Mouse (Mus musculus) left cerebral cortex, postnatal 4 days (tissue): Measurements from ENCODE around the gene Aimp2. TPM values are rescaled to one million over a fixed set of nuclear protein-coding genes. Genes with fewer than 3 reads are reported as not detected.
A peak's percentile ranks its signal among the peaks of the same experiment; 100 is the strongest.

Experiments used
- DNase-seq: peaks from one replicate; pipeline ENCODE4 v3.0.0-alpha.2; 2022
- intact Hi-C: fragments of 180-260 bp; cut with DNase I; formaldehyde crosslinking; loops from one replicate; pipeline ENCODE4 v1.15.1; 2025
- total RNA-seq, 2 experiments: library from RNA; stranded (reverse); gene quantifications; 2 replicates each; pipeline ENCODE4 v1.2.3; 2021

Aimp2 gene
- 10 to 100 TPM; 58.1 to 59.7 TPM for total RNA-seq

- intact Hi-C loops = loop anchor here (5.0 kb wide), 1 partner anchor 93 kb away; no protein-coding TSS in a partner anchor
- peak; percentile 96 for DNase-seq
Observed at GRCm38 (mm10) chr5:143909417-143910400, at the start of gene Aimp2, which contains the start of gene Pms2. Gene Aimp2 (minus strand): TSS chr5:143909847. Gene Pms2 (plus strand): TSS chr5:143909964.

- DNase-seq = no peak
- intact Hi-C loops = no loop called here
Observed at GRCm38 (mm10) chr5:143957101-143957500, 47.5 kb upstream of the Aimp2 start.

DNA sequence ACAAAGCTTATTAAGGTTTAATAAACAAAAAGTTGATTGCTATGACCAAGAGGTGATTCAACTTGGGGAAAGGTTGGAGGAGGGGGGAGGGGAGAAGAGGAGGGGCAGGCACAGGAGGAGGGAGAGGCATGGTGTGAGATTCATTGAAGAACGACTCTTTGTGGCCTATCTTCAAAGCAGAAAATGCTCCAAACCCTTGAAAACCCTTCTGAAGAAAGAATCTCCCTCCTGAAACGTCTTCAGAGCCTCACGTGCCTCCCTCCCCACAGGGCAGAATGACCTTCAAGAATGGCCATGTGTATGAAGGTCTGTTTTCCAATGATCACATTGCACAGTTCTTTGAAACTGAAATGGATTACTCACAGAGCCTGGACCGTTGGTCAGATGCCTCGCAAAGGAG, 40.4 kb upstream of the Aimp2 start:
- intact Hi-C loops = no loop called here
- DNase-seq = no peak

DNA sequence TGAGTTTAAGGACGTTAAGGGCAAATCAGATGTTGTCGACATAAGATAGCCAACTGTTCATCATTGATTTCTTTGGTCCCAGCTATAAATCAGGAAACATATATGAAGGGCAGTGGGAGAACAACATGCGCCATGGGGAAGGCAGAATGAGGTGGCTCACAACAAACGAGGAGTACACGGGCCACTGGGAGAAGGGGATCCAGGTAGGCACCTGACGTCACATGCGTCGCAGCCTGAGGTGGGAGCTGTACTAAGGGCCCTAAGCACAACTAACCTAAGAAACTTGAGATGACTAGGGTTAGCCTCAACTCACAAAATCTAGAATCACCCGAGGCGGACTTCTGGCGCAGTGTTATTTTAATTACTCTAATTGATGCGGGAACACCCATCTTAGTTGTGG, 38.7 kb upstream of the Aimp2 start:
- intact Hi-C loops = no loop called here

DNA sequence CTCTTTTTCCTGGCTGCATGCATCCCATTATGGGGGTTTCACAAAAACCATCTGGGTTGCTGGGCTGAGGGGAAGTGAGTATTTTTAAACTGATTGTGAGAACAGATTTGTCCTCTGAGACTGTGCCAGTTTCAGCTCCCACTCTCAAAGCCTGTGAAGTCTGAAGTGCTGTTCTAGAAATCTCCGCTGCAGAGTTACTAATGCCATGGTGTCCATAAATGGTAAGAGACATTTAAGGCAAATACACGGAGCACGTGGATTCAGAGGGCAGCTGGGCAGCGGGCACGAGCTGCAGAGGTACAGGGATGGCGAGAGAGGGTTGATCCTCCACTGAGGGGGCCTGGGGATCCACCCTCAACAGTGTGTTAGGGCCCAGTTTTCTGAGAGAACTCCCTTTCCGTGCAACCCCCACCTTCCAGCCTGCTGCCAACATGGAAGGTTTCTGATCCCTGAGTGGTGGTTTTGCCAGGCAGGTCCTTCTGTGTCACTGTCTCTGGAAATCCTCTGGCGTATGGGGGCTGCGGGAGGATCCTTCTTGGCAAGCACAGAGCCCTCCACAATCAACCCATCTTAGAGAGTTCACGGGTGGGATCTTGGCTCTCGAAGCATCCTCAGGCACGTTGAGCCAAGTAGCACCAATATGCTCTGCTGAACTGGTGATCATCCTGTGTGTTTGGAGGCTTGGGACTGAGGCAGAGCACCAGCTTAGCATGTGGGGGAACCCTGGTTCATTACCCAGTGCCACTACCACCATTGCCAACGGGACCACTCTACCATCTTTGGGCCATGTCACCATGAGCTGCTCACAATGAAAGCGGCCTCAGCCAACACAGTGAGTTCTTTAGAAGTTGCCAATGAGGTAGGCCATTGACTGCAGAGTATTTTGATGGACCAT, 33.8 kb upstream of the Aimp2 start:
- no peak for DNase-seq
- intact Hi-C loops = no loop called here

More for the DNA sequence above, 38.7 kb upstream of the Aimp2 start:
- no peak for DNase-seq

GRCm38 (mm10) chr5:143941588-143941987, 31.9 kb upstream of the Aimp2 start:
- intact Hi-C loops = no loop called here
- DNase-seq = no peak

DNA sequence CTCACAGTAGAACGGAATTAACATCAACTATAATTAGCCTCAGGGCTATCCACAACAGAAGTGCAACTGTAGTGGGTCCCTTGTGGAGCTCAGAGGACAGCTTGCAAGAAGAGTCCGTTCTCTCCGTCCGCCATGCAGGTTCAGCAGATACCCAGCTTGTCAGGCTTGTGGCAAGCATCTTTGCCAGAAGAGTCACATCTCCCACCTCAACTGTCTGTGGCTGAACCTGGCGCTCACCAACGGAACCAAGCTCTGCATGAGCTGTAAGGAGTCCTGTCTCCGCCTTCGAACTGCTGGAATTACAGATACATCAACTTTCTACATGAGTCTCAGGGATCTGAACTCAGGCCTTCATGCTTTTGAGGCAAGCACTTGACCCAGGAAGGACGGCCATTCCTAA, 26.5 kb upstream of the Aimp2 start:
- intact Hi-C loops = no loop called here
- no peak for DNase-seq

GRCm38 (mm10) chr5:143933875-143934274, 24.2 kb upstream of the Aimp2 start:
- intact Hi-C loops = no loop called here
- no peak for DNase-seq

DNA sequence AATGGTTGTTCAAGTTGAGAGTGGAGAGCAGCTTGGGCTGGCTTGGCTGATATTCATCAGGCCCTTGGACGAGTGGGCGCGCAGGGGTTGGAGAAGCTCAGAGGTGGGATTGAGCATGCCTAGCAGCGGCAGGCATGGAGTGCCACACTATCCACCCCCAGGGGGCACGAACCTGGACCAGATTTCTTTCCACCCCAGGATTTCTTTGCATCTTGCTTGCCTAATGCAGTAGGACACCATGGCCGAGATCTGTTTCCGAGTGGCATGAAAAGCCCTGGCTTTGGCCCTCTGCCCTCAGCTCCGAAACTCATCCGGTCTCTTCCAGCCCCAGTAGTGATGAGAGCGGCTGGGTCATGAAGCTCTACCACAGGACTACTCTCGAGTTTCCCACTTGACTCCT, 23.8 kb upstream of the Aimp2 start:
- peak; percentile 2 for DNase-seq
- intact Hi-C loops = no loop called here

DNA sequence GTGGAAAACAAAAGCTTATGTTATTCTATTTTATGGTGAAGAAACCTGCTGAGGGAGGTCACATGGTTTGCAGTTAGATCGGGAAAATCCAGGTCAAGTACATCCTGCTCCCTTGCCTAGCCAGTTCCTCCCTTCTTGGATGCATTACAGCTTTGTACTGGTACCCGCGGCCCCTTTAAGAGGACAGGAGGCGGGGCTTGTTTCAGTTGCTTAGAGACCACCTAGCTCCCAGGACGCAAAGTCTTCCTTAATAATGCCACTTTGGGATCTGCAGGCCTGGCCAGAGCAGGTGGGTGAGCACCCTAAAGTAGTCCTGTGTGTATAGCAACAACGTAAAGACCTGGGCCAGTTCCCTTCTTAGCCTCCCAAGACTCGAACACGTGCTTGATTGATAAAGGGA, 23.2 kb upstream of the Aimp2 start, which contains the start of gene Rsph10b:
Rsph10b (plus strand) TSS at position 205 of the 400 bp plus-strand sequence.
- intact Hi-C loops = no loop called here
- DNase-seq = peak; percentile 10

DNA sequence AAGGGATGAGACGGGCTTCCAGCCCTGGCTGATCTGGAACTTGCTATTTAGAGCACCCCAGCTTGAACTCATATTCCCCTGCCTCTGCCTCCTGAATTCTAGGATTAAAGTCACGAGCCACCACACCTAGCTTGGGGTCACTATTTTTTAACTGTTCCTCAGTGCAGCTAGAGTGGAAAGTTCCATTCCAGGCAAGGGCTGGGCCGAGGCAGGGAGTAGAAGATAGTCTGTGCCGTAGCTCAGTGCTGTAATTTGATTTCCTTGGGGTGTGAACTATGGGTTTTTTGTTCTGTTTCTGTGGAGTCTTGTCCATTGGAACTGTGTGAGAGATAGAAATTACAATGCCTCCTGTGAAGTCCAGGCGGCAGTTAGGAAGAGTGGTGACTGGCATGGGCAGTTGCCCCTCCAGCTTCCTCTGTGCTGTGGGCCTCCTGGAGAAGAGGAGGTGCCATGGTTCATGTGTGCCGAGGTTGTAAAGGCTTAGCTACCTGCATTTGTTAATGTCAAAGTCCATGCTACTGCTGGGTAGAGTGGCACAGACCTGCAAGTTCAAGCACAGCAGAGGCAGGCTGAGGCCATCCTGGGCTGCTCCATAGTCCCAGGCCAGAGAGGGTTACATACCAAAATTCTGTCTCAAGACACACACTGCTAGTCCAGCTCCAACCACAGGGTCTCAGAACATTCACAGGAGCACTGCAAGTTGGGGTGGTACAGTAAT, 22.4 kb upstream of the Aimp2 start:
- intact Hi-C loops = no loop called here

DNA sequence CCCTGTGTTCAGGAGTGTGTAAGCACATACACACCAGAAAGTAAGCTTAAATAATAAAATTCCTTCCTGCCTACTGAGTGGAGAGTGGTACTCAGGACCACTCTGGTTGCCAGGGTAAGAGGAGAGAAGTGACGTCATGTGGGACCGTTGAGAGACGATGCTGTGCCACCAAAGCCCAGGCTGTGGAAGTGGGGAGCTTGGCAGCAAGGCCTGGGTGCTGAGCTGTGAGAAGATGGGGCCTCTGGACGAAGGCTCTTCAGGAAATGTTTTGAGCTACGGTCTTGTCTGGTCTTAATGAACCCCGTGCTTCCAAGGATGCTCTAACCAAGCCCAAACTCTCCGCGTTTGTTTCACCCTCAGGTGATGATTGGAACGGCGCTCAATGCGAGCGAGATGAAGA, 21.0 kb upstream of the Aimp2 start:
- DNase-seq = no peak
- intact Hi-C loops = no loop called here

More for the DNA sequence above, 22.4 kb upstream of the Aimp2 start:
- no peak for DNase-seq

GRCm38 (mm10) chr5:143929291-143929690, 19.6 kb upstream of the Aimp2 start:
- no peak for DNase-seq

DNA sequence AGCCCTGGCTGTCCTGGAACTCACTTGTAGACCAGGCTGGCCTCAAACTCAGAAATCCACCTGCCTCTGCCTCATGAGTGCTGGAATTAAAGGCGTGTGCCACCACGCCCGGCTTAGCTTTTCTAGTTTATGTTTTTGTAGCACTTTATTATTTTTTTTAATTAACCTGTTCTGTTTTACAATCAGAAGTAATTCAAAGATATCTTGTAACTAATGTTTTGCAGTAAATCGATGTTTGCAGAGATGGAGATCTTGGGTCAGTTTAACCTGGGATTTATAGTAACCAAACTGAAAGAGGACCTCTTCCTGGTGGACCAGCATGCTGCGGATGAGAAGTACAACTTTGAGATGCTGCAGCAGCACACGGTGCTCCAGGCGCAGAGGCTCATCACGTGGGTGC, 18.2 kb upstream of the Aimp2 start, which contains the start of gene Gm42421:
Gm42421 (plus strand) TSS at position 301 of the 400 bp plus-strand sequence.
- intact Hi-C loops = loop anchor here (5.0 kb wide), 1 partner anchor 64 kb away; no protein-coding TSS in a partner anchor
- DNase-seq = no peak

More at GRCm38 (mm10) chr5:143929291-143929690, 19.6 kb upstream of the Aimp2 start:
- intact Hi-C loops = loop anchor here (5.0 kb wide), 1 partner anchor 63 kb away; no protein-coding TSS in a partner anchor

- DNase-seq = no peak
- intact Hi-C loops = loop anchor here (5.0 kb wide), 1 partner anchor 67 kb away; no protein-coding TSS in a partner anchor
Observed at GRCm38 (mm10) chr5:143924781-143925452, 15.3 kb upstream of the Aimp2 start.

- intact Hi-C loops = no loop called here
- no peak for DNase-seq
Observed at GRCm38 (mm10) chr5:143918120-143918519, 8.5 kb upstream of the Aimp2 start.

DNA sequence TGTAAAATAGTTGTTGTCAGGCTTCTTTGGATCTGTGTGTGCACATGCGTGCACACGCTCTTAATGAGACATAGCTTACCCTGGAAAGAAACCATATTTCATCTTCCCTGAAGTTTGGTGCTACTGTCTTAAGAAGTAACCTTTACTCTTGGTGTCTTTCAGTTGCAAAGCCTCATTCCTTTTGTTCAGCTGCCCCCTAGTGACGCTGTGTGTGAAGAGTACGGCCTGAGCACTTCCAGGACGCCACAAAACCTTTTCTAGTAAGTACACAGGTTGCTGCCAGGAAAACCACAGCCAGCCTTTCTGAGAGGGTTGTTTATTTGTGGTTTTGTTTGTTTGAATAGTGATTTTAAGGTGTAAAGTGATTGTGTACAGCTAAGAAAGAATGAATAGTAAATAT, 7.8 kb upstream of the Aimp2 start:
- peak; percentile 15 for DNase-seq
- intact Hi-C loops = no loop called here

GRCm38 (mm10) chr5:143916221-143916620, 6.6 kb upstream of the Aimp2 start:
- intact Hi-C loops = no loop called here
- peak; percentile 24 for DNase-seq

- DNase-seq = no peak
- intact Hi-C loops = no loop called here
Observed at GRCm38 (mm10) chr5:143908926-143909325, 721 bp downstream of the Aimp2 start.
